In the genomic region with DNA sequence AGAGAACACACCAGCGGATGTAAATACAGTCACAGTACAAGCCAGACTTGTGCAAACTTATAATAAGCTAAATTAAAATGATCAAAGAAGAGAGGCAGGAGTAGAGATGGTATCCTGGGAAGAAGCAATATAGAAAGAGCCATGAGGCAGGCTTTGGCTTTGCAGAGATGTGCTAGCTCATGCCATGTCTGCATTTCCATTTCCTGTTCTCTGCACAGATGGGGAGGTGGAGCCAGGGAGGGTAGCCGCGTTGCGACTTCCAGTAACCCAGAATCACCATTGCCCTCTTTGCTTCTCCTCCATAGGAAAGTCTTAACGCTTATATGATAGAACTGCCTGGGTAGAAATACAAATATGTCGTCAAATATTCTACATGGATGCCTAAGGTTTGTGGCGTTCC, we compare ENCODE assay signal across 20 mouse cellular contexts.
DNase-seq lines count a peak whose midpoint lies in the region; ATAC-seq lines count a peak whose summit lies in the region.
"Had no signal": no experiment of that assay in that cellular context is flagged by ENCODE, and none has a peak within 500 bp of the region (broad histone marks: within the 10 kb centered on the region; RNA-seq: fewer than 3 reads in every experiment).

No protein-coding gene starts in this region.

- peak; percentile 53 for ATAC-seq in frontal cortex, adult (ENCODE audit: low TSS enrichment)
- ATAC-seq in CD4-positive, CD25-positive, alpha-beta regulatory T cell, adult 4 months = peak; percentile 64
- peak; percentile 53; the same call in 1 of the 2 replicates for ATAC-seq in granulocyte monocyte progenitor cell, adult 5-6 weeks (replicated peaks; ENCODE audit: poor library complexity, severe bottlenecking)
- peak; percentile 70 for ATAC-seq in megakaryocyte progenitor cell, adult 5-6 weeks (replicated peaks; ENCODE audit: poor library complexity)
- ATAC-seq: forebrain, embryonic 16.5 days; hindbrain, postnatal 0 days; midbrain, embryonic 15.5 days had no signal

- DNase-seq in frontal cortex, postnatal 25 days (ENCODE audit: low spot score in 2 of 2) = no peak
- DNase-seq in adrenal gland, postnatal 25 days = no peak
- DNase-seq in thymus, adult 18-20 months = no peak
- DNase-seq: adrenal gland, adult 2 months; cerebellum, adult 11 months; cerebellum, adult 9-10 months; cerebellum, postnatal 36 days; gastrocnemius, postnatal 10 days; heart, postnatal 36 days; kidney, adult 2 months; kidney, postnatal 36 days; lung, postnatal 36 days; thymus, postnatal 14 days had no signal
